Mouse (Mus musculus): ENCODE measurements around the gene Arid3b. TPM values are rescaled to one million over a fixed set of nuclear protein-coding genes. Genes with fewer than 3 reads are reported as not detected.

The Arid3b gene
- polyA plus RNA-seq, 1 experiment: 52.9 TPM

- WGBS: 3% methylated on average over 22 of the region's 22 CpGs
- Histone ChIP-seq H3K4me1 (ENCODE audit: control insufficient read depth, insufficient read depth, low read length) (peaks cover 7% of the 10 kb centered on the region), H3K27ac (ENCODE audit: control insufficient read depth, insufficient read depth, low read depth, low read length, poor library complexity) (peak overlapping the region; percentile 89), H3K4me3 (replicated peaks; ENCODE audit: control insufficient read depth, low read depth, low read length) (peak overlapping the region; percentile 83)
- TF ChIP-seq CTCF (IDR thresholded peaks at IDR 0.05; ENCODE audit: control insufficient read depth, insufficient read depth, low read length) (no peak), POLR2A (IDR thresholded peaks at IDR 0.05; ENCODE audit: borderline replicate concordance, control insufficient read depth, low read depth, low read length) (no peak)
These were observed 615 bp downstream of the Arid3b start for GRCm38 (mm10) chr9:57835841-57836514.

GRCm38 (mm10) chr9:57834629-57835417 lies 1.8 kb downstream of the Arid3b start:
- no peak overlapping the region for H3K4me3 ChIP-seq (replicated peaks; ENCODE audit: control insufficient read depth, low read depth, low read length)

GRCm38 (mm10) chr9:57833762-57834471 lies 2.7 kb downstream of the Arid3b start:
- Histone ChIP-seq H3K4me3 (replicated peaks; ENCODE audit: control insufficient read depth, low read depth, low read length) (no peak overlapping the region), H3K27ac (ENCODE audit: control insufficient read depth, insufficient read depth, low read depth, low read length, poor library complexity) (no peak overlapping the region), H3K4me1 (ENCODE audit: control insufficient read depth, insufficient read depth, low read length) (peaks cover 7% of the 10 kb centered on the region)
- TF ChIP-seq POLR2A (IDR thresholded peaks at IDR 0.05; ENCODE audit: borderline replicate concordance, control insufficient read depth, low read depth, low read length): no peak
- no peak for TF ChIP-seq CTCF (IDR thresholded peaks at IDR 0.05; ENCODE audit: control insufficient read depth, insufficient read depth, low read length)
- 71% methylated on average over 9 of the region's 9 CpGs for whole genome bisulfite sequencing

More at GRCm38 (mm10) chr9:57834629-57835417, 1.8 kb downstream of the Arid3b start:
- peaks cover 7% of the 10 kb centered on the region for H3K4me1 ChIP-seq (ENCODE audit: control insufficient read depth, insufficient read depth, low read length)
- no peak overlapping the region for H3K27ac ChIP-seq (ENCODE audit: control insufficient read depth, insufficient read depth, low read depth, low read length, poor library complexity)
- no peak for TF ChIP-seq POLR2A (IDR thresholded peaks at IDR 0.05; ENCODE audit: borderline replicate concordance, control insufficient read depth, low read depth, low read length)
- TF ChIP-seq CTCF (IDR thresholded peaks at IDR 0.05; ENCODE audit: control insufficient read depth, insufficient read depth, low read length): no peak
- 60% methylated on average over 11 of the region's 11 CpGs for WGBS

- Histone ChIP-seq H3K27ac (ENCODE audit: control insufficient read depth, insufficient read depth, low read depth, low read length, poor library complexity) (peak overlapping the region; percentile 40), H3K4me3 (replicated peaks; ENCODE audit: control insufficient read depth, low read depth, low read length) (peak overlapping the region; percentile 16), H3K4me1 (ENCODE audit: control insufficient read depth, insufficient read depth, low read length) (peaks cover 7% of the 10 kb centered on the region)
- no peak for TF ChIP-seq CTCF (IDR thresholded peaks at IDR 0.05; ENCODE audit: control insufficient read depth, insufficient read depth, low read length)
- no peak for TF ChIP-seq POLR2A (IDR thresholded peaks at IDR 0.05; ENCODE audit: borderline replicate concordance, control insufficient read depth, low read depth, low read length)
- 7% methylated on average over 24 of the region's 24 CpGs for WGBS
These were observed 5.1 kb downstream of the Arid3b start for GRCm38 (mm10) chr9:57831267-57832082.

GRCm38 (mm10) chr9:57829812-57830557 lies 6.6 kb downstream of the Arid3b start:
- peaks cover 7% of the 10 kb centered on the region for H3K4me1 ChIP-seq (ENCODE audit: control insufficient read depth, insufficient read depth, low read length)
- 88% methylated on average over 6 of the region's 6 CpGs for WGBS
- no peak for TF ChIP-seq CTCF (IDR thresholded peaks at IDR 0.05; ENCODE audit: control insufficient read depth, insufficient read depth, low read length)
- TF ChIP-seq POLR2A (IDR thresholded peaks at IDR 0.05; ENCODE audit: borderline replicate concordance, control insufficient read depth, low read depth, low read length): no peak

GRCm38 (mm10) chr9:57823397-57823796 lies 13.2 kb downstream of the Arid3b start:
- WGBS: 82% methylated on average over 1 of the region's 1 CpGs
- peaks cover 2% of the 10 kb centered on the region for H3K4me1 ChIP-seq (ENCODE audit: control insufficient read depth, insufficient read depth, low read length)
- TF ChIP-seq CTCF (IDR thresholded peaks at IDR 0.05; ENCODE audit: control insufficient read depth, insufficient read depth, low read length) (no peak), POLR2A (IDR thresholded peaks at IDR 0.05; ENCODE audit: borderline replicate concordance, control insufficient read depth, low read depth, low read length) (no peak)

More at GRCm38 (mm10) chr9:57829812-57830557, 6.6 kb downstream of the Arid3b start:
- no peak overlapping the region for H3K4me3 ChIP-seq (replicated peaks; ENCODE audit: control insufficient read depth, low read depth, low read length)
- H3K27ac ChIP-seq (ENCODE audit: control insufficient read depth, insufficient read depth, low read depth, low read length, poor library complexity): no peak overlapping the region

GRCm38 (mm10) chr9:57822812-57823211 lies 13.8 kb downstream of the Arid3b start:
- TF ChIP-seq POLR2A (IDR thresholded peaks at IDR 0.05; ENCODE audit: borderline replicate concordance, control insufficient read depth, low read depth, low read length): no peak
- no peak for TF ChIP-seq CTCF (IDR thresholded peaks at IDR 0.05; ENCODE audit: control insufficient read depth, insufficient read depth, low read length)
- no peak overlapping the region for H3K4me3 ChIP-seq (replicated peaks; ENCODE audit: control insufficient read depth, low read depth, low read length)
- H3K4me1 ChIP-seq (ENCODE audit: control insufficient read depth, insufficient read depth, low read length): peaks cover 2% of the 10 kb centered on the region
- H3K27ac ChIP-seq (ENCODE audit: control insufficient read depth, insufficient read depth, low read depth, low read length, poor library complexity): no peak overlapping the region
- 75% methylated on average over 13 of the region's 13 CpGs for WGBS

More at GRCm38 (mm10) chr9:57823397-57823796, 13.2 kb downstream of the Arid3b start:
- no peak overlapping the region for H3K27ac ChIP-seq (ENCODE audit: control insufficient read depth, insufficient read depth, low read depth, low read length, poor library complexity)
- no peak overlapping the region for H3K4me3 ChIP-seq (replicated peaks; ENCODE audit: control insufficient read depth, low read depth, low read length)
